Mouse (Mus musculus): ENCODE data around the gene Scube1. TPM values are rescaled to one million over a fixed set of nuclear protein-coding genes. Genes with fewer than 3 reads are reported as not detected.
A peak's percentile ranks its signal among the peaks of the same experiment; 100 is the strongest.

Gene Scube1
- polyA plus RNA-seq, 1 experiment from 2014 or later: 1.6 TPM

DNA sequence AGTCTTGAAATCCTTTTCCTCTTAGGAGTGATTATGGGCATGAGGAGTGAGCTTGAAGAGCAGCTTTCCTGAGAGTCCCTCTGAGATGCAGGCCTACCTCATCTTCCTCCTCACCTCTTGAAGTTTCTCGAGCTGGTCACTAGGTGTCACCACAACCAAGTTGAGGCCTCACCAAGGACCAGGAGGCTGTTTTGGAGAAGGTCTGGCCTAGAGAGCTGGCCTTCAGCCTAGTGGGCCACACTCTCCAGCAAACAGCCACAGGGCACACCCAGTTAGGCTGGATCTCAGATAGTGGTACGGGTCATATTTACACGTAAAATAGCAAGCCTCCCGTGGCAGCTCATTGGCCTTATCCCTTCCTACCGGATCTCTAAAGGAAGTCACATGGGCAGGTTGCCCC, 60.1 kb downstream of the Scube1 start:
- TF ChIP-seq EP300 (IDR thresholded peaks at IDR 0.05) (no peak), CTCF (IDR thresholded peaks at IDR 0.05) (peak; percentile 88)
- no peak overlapping the region for H3K9ac ChIP-seq (replicated peaks; ENCODE audit: low read depth)
- H3K4me2 ChIP-seq (replicated peaks; ENCODE audit: low read depth, low read length): no peak overlapping the region
- H3K27me3 ChIP-seq (replicated peaks; ENCODE audit: insufficient read depth, low read length): no peaks in the 10 kb centered on the region
- DNase-seq (ENCODE audit: low spot score) (peak; percentile 75), ATAC-seq (peak; percentile 32; the same call in 1 of the 2 replicates)
- H3K4me3 ChIP-seq (ENCODE audit: low read depth, low read length): no peak overlapping the region
- H3K36me3 ChIP-seq (ENCODE audit: insufficient read depth, low read length): no peaks in the 10 kb centered on the region
- H3K4me1 ChIP-seq (ENCODE audit: insufficient read depth, low read depth, low read length): no peaks in the 10 kb centered on the region
- no peaks in the 10 kb centered on the region for H3K9me3 ChIP-seq (ENCODE audit: low read length)
- 34% methylated on average over 5 of the region's 5 CpGs for WGBS
- H3K27ac ChIP-seq (ENCODE audit: low read length): no peak overlapping the region

- 31% methylated on average over 4 of the region's 4 CpGs for WGBS
- H3K4me1 ChIP-seq (ENCODE audit: insufficient read depth, low read depth, low read length): no peaks in the 10 kb centered on the region
- no peak overlapping the region for H3K27ac ChIP-seq (ENCODE audit: low read length)
- TF ChIP-seq CTCF (IDR thresholded peaks at IDR 0.05): no peak
- no peak for TF ChIP-seq EP300 (IDR thresholded peaks at IDR 0.05)
- no peak overlapping the region for H3K9ac ChIP-seq (replicated peaks; ENCODE audit: low read depth)
- no peak overlapping the region for H3K4me3 ChIP-seq (ENCODE audit: low read depth, low read length)
- H3K27me3 ChIP-seq (replicated peaks; ENCODE audit: insufficient read depth, low read length): no peaks in the 10 kb centered on the region
- DNase-seq (ENCODE audit: low spot score) (no peak), ATAC-seq (no peak)
- no peaks in the 10 kb centered on the region for H3K9me3 ChIP-seq (ENCODE audit: low read length)
- H3K36me3 ChIP-seq (ENCODE audit: insufficient read depth, low read length): no peaks in the 10 kb centered on the region
- no peak overlapping the region for H3K4me2 ChIP-seq (replicated peaks; ENCODE audit: low read depth, low read length)
These were observed 61.8 kb downstream of the Scube1 start for GRCm38 (mm10) chr15:83663066-83663465.

- Histone ChIP-seq H3K9ac (replicated peaks; ENCODE audit: low read depth) (no peak overlapping the region), H3K9me3 (ENCODE audit: low read length) (no peaks in the 10 kb centered on the region), H3K4me3 (ENCODE audit: low read depth, low read length) (no peak overlapping the region), H3K4me1 (ENCODE audit: insufficient read depth, low read depth, low read length) (no peaks in the 10 kb centered on the region), H3K4me2 (replicated peaks; ENCODE audit: low read depth, low read length) (no peak overlapping the region), H3K27me3 (replicated peaks; ENCODE audit: insufficient read depth, low read length) (no peaks in the 10 kb centered on the region), H3K36me3 (ENCODE audit: insufficient read depth, low read length) (no peaks in the 10 kb centered on the region), H3K27ac (ENCODE audit: low read length) (no peak overlapping the region)
- no peak for TF ChIP-seq CTCF (IDR thresholded peaks at IDR 0.05)
- no peak for TF ChIP-seq EP300 (IDR thresholded peaks at IDR 0.05)
- DNase-seq (ENCODE audit: low spot score) (no peak), ATAC-seq (no peak)
- 59% methylated on average over 7 of the region's 7 CpGs for WGBS
These were observed 62.7 kb downstream of the Scube1 start for GRCm38 (mm10) chr15:83662106-83662505.

DNA sequence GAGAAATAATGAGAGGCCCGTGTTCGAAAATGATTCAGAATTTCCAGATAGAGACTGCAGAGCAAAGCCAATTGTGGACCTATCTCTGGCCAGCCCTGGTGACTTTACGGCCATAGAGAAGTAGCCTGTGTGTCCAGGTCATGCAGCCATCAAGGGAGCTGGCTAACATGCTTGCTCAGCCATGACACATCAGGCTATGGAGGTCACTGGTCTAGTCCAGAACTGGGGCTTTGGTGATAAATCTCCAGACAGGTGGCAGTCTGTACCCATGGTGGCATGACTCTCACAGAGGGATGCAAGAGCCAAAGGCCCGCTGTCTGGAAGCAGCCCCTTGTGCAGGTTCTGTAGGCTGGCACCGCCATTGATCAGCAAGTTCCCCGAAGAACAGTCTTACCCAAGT, 82.3 kb downstream of the Scube1 start:
- no peaks in the 10 kb centered on the region for H3K9me3 ChIP-seq (ENCODE audit: low read length)
- no peak overlapping the region for H3K4me2 ChIP-seq (replicated peaks; ENCODE audit: low read depth, low read length)
- ATAC-seq (no peak), DNase-seq (ENCODE audit: low spot score) (no peak)
- H3K27ac ChIP-seq (ENCODE audit: low read length): no peak overlapping the region
- 92% methylated on average over 6 of the region's 6 CpGs for WGBS
- no peak overlapping the region for H3K9ac ChIP-seq (replicated peaks; ENCODE audit: low read depth)
- no peak for TF ChIP-seq EP300 (IDR thresholded peaks at IDR 0.05)
- TF ChIP-seq CTCF (IDR thresholded peaks at IDR 0.05): no peak
- no peak overlapping the region for H3K4me3 ChIP-seq (ENCODE audit: low read depth, low read length)
- H3K36me3 ChIP-seq (ENCODE audit: insufficient read depth, low read length): no peaks in the 10 kb centered on the region
- no peaks in the 10 kb centered on the region for H3K27me3 ChIP-seq (replicated peaks; ENCODE audit: insufficient read depth, low read length)
- H3K4me1 ChIP-seq (ENCODE audit: insufficient read depth, low read depth, low read length): no peaks in the 10 kb centered on the region

DNA sequence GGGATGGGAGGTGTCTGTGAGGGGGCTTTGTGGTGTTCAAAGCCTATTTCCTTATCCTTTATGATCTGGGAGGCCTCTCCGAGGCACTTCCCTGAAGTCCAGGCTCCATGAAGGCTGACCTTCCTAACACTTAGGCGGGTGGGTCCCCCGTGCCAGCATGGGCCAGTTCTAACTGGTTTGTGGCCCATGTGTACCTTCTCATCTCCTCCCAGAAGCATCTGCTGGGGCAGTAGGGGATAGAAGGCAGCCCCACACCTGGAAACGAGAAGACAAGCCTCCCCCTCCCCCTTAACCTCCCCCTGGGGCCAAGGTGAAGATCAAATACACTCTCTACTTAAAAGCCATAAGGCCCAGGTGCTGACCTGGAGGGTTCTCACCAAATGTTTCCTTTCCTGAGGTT, 84.6 kb downstream of the Scube1 start:
- no peaks in the 10 kb centered on the region for H3K36me3 ChIP-seq (ENCODE audit: insufficient read depth, low read length)
- TF ChIP-seq EP300 (IDR thresholded peaks at IDR 0.05) (no peak), CTCF (IDR thresholded peaks at IDR 0.05) (no peak)
- H3K9ac ChIP-seq (replicated peaks; ENCODE audit: low read depth): no peak overlapping the region
- no peak overlapping the region for H3K4me2 ChIP-seq (replicated peaks; ENCODE audit: low read depth, low read length)
- 19% methylated on average over 4 of the region's 4 CpGs for WGBS
- no peaks in the 10 kb centered on the region for H3K9me3 ChIP-seq (ENCODE audit: low read length)
- H3K27ac ChIP-seq (ENCODE audit: low read length): no peak overlapping the region
- no peaks in the 10 kb centered on the region for H3K4me1 ChIP-seq (ENCODE audit: insufficient read depth, low read depth, low read length)
- ATAC-seq: no peak
- no peaks in the 10 kb centered on the region for H3K27me3 ChIP-seq (replicated peaks; ENCODE audit: insufficient read depth, low read length)
- no peak overlapping the region for H3K4me3 ChIP-seq (ENCODE audit: low read depth, low read length)
- no peak for DNase-seq (ENCODE audit: low spot score)

- H3K27me3 ChIP-seq (replicated peaks; ENCODE audit: insufficient read depth, low read length): no peaks in the 10 kb centered on the region
- TF ChIP-seq EP300 (IDR thresholded peaks at IDR 0.05) (no peak; the same call in 1 of the 2 replicates), CTCF (IDR thresholded peaks at IDR 0.05) (no peak)
- peak; percentile 74 for DNase-seq (ENCODE audit: low spot score)
- no peaks in the 10 kb centered on the region for H3K4me1 ChIP-seq (ENCODE audit: insufficient read depth, low read depth, low read length)
- 34% methylated on average over 3 of the region's 3 CpGs for WGBS
- no peak overlapping the region for H3K9ac ChIP-seq (replicated peaks; ENCODE audit: low read depth)
- no peak overlapping the region for H3K4me2 ChIP-seq (replicated peaks; ENCODE audit: low read depth, low read length)
- H3K4me3 ChIP-seq (ENCODE audit: low read depth, low read length): no peak overlapping the region
- no peaks in the 10 kb centered on the region for H3K36me3 ChIP-seq (ENCODE audit: insufficient read depth, low read length)
- peak; percentile 88 for ATAC-seq
- H3K27ac ChIP-seq (ENCODE audit: low read length): no peak overlapping the region
- H3K9me3 ChIP-seq (ENCODE audit: low read length): no peaks in the 10 kb centered on the region
These were observed 85.7 kb downstream of the Scube1 start for GRCm38 (mm10) chr15:83639160-83639559.

All from lung, postnatal 0 days (tissue).